Comparison of ENCODE assay signal across 21 mouse cellular contexts in the genomic region with DNA sequence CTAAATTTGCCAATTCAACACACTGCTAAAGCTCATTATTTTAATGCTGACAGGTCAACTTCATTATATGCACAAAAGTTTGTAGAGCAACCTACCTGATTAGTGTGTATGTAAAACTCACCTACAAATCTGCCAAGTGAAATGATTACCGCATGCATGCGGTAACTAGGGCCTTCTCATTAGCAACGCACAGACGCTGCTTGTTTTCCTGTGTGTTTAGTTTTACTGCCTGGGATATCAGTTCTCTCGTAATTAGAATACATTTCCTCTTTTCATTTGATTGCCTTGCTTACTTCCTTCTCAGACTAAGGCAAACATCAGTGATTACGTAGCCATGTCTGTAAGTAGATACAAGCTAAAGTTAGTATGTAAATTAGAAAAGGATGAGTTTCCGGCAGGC.
"Had no signal": no experiment of that assay in that cellular context is flagged by ENCODE, and none has a peak within 500 bp of the region (broad histone marks: within the 10 kb centered on the region; RNA-seq: fewer than 3 reads in every experiment).

No protein-coding gene starts in this region.

- H3K9me3 ChIP-seq: kidney, embryonic 15.5 days; limb, embryonic 12.5 days; limb, embryonic 15.5 days; liver, embryonic 13.5 days; midbrain, embryonic 13.5 days; neural tube, embryonic 12.5 days; neural tube, embryonic 15.5 days; stomach, embryonic 15.5 days had no signal

- H3K27me3 ChIP-seq: kidney, embryonic 15.5 days; limb, embryonic 12.5 days; limb, embryonic 15.5 days; liver, embryonic 13.5 days; midbrain, embryonic 13.5 days; neural tube, embryonic 12.5 days; neural tube, embryonic 15.5 days; stomach, embryonic 15.5 days had no signal

- H3K4me3 ChIP-seq: kidney, embryonic 15.5 days; left cerebral cortex, adult 2 months; limb, embryonic 12.5 days; limb, embryonic 15.5 days; liver, embryonic 13.5 days; midbrain, embryonic 13.5 days; neural tube, embryonic 12.5 days; neural tube, embryonic 15.5 days; stomach, embryonic 15.5 days had no signal

- DNase-seq: kidney, adult 11 months; kidney, adult 8-10 months; kidney, postnatal 10 days; kidney, postnatal 36 days; layer of hippocampus, postnatal 36 days; liver, embryonic 13.5 days; lung, adult 2 months; lung, postnatal 14 days; right cerebral cortex, adult 18-20 months; right cerebral cortex, postnatal 14 days; right cerebral cortex, postnatal 4 days; thymus, postnatal 25 days had no signal

- ATAC-seq: midbrain, embryonic 13.5 days had no signal

- H3K36me3 ChIP-seq: limb, embryonic 12.5 days; limb, embryonic 15.5 days; neural tube, embryonic 12.5 days; stomach, embryonic 15.5 days had no signal

- H3K27ac ChIP-seq: kidney, embryonic 15.5 days; left cerebral cortex, adult 2 months; limb, embryonic 12.5 days; limb, embryonic 15.5 days; liver, embryonic 13.5 days; macrophage; midbrain, embryonic 13.5 days; neural tube, embryonic 12.5 days; neural tube, embryonic 15.5 days; stomach, embryonic 15.5 days had no signal

- H3K4me2 ChIP-seq: kidney, embryonic 15.5 days; limb, embryonic 12.5 days; limb, embryonic 15.5 days; liver, embryonic 13.5 days; midbrain, embryonic 13.5 days; neural tube, embryonic 12.5 days; neural tube, embryonic 15.5 days; stomach, embryonic 15.5 days had no signal

- H3K4me1 ChIP-seq: kidney, embryonic 15.5 days; limb, embryonic 15.5 days; liver, embryonic 13.5 days; midbrain, embryonic 13.5 days; neural tube, embryonic 12.5 days; neural tube, embryonic 15.5 days; stomach, embryonic 15.5 days had no signal

- H3K9ac ChIP-seq: kidney, embryonic 15.5 days; limb, embryonic 12.5 days; limb, embryonic 15.5 days; liver, embryonic 13.5 days; midbrain, embryonic 13.5 days; neural tube, embryonic 12.5 days; neural tube, embryonic 15.5 days; stomach, embryonic 15.5 days had no signal
